Mouse (Mus musculus): Measurements from ENCODE around the gene Itgae. TPM values are rescaled to one million over a fixed set of nuclear protein-coding genes. Genes with fewer than 3 reads are reported as not detected.

Gene Itgae
- under 1 TPM; 0.19 to 0.22 TPM for total RNA-seq (2021)

GRCm38 (mm10) chr11:73090283-73090682 lies at the start of gene Itgae:
Gene Itgae, plus strand, starts transcription at chr11:73090583.
- intact Hi-C loops (cut with DNase I): no loop called here
- no peak for DNase-seq (ENCODE audit: extremely low spot score in 1 of 2, low spot score in 2 of 2)

- DNase-seq (ENCODE audit: extremely low spot score in 1 of 2, low spot score in 2 of 2): no peak
Observed at GRCm38 (mm10) chr11:73044229-73044755, 46.1 kb upstream of the Itgae start.

DNA sequence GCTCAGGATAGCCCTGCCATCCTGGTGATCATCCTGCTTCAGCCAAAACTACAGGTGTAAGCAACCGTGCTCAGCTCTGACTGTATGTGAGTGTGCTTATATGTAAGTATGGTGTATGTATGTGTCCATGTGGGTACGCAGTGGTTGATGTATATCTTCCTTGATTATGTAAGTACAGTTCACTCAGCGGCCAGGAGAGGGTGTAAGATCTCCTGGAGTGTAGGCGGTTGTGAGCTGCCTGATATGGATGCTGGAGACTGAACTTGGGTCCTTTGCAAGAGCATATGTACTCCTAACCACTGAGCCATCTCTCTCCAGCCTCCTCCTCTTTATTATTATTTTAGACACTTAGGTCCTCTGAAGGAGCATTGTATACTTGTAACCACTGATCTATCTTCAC lies 45.6 kb upstream of the Itgae start:
- intact Hi-C loops (cut with DNase I): no loop called here
- DNase-seq (ENCODE audit: extremely low spot score in 1 of 2, low spot score in 2 of 2): no peak

More at GRCm38 (mm10) chr11:73044229-73044755, 46.1 kb upstream of the Itgae start:
- intact Hi-C loops (cut with DNase I): no loop called here

GRCm38 (mm10) chr11:73047542-73047996 lies 42.8 kb upstream of the Itgae start, which contains the start of gene Ncbp3:
Gene Ncbp3, plus strand, starts transcription at chr11:73047783.
- DNase-seq (ENCODE audit: extremely low spot score in 1 of 2, low spot score in 2 of 2): peak; percentile 93 to 96
- intact Hi-C loops (cut with DNase I): no loop called here

DNA sequence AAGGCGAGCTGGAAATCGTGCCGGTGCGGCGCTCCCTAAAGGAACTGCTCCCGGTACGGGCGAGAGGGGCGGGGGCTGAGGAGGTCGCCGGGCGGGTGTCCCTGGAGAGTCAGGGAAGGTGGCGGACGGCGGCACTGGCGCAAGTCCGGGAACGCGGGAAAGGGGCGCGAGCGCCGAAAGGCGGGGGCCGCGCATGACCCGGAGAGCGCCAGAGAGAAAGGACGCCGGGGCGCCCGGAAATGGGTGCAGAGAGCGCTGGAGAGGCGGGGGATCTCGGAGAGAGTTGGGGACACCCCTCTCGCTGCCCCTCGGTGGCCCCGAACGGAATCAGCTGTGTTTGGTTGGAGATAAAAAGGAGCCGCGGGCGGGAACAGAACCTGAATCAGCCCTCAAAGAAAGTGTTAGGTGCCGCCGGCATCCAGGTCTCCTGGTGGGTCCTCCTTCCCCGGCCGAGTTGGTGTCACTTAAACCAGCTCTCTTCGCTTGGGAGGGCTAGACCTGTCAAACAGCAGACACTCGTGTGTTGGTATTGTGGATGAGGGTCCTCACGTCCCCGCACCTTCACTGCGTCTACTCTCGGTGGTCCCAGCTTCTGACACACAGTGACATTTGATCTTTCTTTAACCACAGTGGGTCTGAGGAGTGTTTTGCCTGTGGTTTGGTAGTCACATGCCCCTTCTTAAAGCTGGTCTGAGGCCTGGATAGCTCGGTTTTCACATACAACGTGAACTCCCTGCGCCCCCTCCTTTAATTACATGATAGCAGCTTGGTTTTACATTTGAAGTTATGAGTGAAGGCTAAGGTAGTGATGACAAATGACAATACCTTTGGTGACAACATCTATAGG lies 42.1 kb upstream of the Itgae start:
- peak; percentile 36 to 76 for DNase-seq (ENCODE audit: extremely low spot score in 1 of 2, low spot score in 2 of 2)
- intact Hi-C loops (cut with DNase I): no loop called here

DNA sequence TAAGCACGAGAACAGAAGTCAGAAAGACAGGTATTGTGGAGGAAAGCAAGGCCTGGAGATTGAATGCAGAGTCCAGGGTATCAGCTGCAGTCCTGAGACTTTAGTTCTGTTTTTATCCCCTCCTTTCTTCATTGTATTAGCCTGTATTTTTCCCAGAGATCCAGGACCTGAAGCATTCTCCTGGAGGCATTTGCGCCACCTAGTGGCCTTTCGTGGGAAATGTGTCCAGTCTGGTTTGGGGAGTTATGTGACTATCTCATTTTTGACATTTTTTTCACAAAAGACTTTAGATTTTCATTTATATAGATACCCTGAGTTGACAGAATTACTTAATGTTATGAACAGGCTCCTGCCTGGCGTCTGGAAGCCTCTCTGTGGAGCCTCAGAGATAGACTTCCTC lies 41.0 kb upstream of the Itgae start:
- intact Hi-C loops (cut with DNase I): no loop called here
- DNase-seq (ENCODE audit: extremely low spot score in 1 of 2, low spot score in 2 of 2): peak; percentile 66 to 76

DNA sequence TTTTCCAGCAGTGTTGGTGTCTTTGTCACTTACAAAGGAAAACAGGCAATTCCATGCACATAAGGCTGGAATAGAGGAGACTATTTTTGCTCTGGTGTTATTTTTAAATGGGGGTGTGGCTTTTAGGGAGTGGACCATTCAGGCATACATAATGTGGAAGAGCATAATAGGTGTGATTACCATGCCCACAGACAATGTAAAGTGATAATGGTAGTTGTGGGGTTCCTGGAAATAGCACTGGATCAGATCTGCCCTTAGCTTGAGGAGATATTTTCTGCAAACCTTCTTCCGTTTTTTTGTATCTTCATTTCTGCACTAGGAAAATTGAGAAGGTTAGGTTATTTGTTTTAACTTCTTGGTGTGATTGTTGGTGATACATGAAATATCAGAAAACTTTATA lies 37.6 kb upstream of the Itgae start:
- DNase-seq (ENCODE audit: extremely low spot score in 1 of 2, low spot score in 2 of 2): no peak
- intact Hi-C loops (cut with DNase I): no loop called here

- DNase-seq (ENCODE audit: extremely low spot score in 1 of 2, low spot score in 2 of 2): no peak
- intact Hi-C loops (cut with DNase I): no loop called here
Observed at GRCm38 (mm10) chr11:73057701-73058100, 32.7 kb upstream of the Itgae start.

GRCm38 (mm10) chr11:73059630-73060029 lies 30.8 kb upstream of the Itgae start:
- intact Hi-C loops (cut with DNase I): no loop called here

DNA sequence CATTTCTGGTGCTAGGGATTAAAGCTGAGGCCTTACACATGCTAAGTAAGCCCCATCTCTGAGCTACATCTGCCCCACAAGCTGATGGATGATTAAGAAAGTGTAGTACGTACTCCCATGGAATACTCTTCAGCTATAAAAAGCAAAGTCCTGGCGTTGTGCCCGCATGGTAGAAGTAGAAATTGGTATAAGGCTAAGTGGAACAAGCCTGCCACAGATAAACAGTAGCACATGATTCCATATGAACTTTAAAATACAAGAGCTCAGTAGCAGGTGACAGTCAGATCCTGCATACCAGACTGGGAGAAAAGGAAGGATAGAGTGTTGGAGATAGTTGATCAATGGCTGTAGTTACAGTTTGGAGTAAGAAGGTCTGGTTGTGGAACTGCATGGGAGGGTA lies 29.0 kb upstream of the Itgae start:
- intact Hi-C loops (cut with DNase I): no loop called here
- DNase-seq (ENCODE audit: extremely low spot score in 1 of 2, low spot score in 2 of 2): no peak

More at GRCm38 (mm10) chr11:73059630-73060029, 30.8 kb upstream of the Itgae start:
- DNase-seq (ENCODE audit: extremely low spot score in 1 of 2, low spot score in 2 of 2): no peak

DNA sequence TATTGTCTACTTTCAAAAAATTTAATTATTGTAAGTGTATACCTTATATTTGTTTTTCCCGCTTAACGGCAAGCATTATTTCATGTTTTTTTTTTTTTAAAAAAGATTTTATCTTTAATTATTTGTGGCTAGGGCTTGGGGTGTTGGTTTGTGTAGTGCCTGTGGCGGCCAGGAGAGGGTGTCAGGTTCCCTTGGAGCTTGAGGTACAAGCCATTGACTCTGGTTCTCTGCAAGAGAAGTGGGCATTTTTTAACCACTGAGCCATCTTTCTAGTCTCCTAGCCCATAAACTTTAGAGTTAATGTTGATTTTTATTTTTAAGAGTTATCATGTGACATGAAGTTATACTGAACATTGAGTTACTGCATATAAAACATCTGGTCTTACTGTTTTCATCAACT lies 18.5 kb upstream of the Itgae start:
- peak in 1 of 2 experiments; percentile 54 for DNase-seq (ENCODE audit: extremely low spot score in 1 of 2, low spot score in 2 of 2)
- intact Hi-C loops (cut with DNase I): loop anchor here (2.0 to 5.0 kb wide), 2 partner anchors 35 to 1300 kb away; no protein-coding TSS in a partner anchor

DNA sequence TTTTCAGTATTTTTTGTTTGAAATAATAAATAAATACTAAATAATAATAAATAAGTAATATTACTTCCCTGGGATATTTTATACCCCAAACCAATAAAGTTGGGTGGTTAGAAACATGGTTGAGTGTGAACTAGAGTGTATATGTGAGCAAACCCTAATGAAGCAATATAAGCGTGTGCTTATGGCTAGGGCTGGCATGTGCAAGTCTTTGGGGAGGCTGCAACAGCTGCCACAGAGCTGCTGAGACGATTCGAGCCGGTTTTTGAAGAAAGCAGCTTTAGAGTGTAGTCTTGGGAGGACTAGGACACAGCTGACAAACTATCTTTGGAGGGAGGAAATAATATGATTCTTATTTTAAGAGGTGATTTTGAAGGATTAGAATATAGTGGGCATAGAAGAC lies 14.1 kb upstream of the Itgae start:
- intact Hi-C loops (cut with DNase I): no loop called here
- no peak for DNase-seq (ENCODE audit: extremely low spot score in 1 of 2, low spot score in 2 of 2)

DNA sequence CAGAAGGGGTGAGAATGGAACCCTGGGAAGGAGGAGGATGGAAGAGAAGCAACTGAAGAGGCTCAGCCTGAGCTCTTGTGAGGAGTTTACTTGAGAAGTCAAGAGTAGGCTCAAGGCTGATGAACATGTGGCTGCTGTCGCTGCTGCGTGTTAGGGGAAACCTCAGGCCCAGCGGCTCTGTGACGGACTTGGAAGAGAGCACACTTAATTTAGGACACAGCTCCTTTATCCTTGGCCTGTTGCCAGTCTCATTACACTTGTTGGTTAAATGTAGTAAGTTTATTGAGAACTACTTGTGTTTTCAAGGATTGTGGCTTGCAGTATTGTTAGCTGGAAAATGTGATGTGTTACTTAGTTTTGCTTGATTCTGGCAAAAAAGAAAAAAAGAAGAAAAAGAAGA lies 13.7 kb upstream of the Itgae start:
- no peak for DNase-seq (ENCODE audit: extremely low spot score in 1 of 2, low spot score in 2 of 2)
- intact Hi-C loops (cut with DNase I): no loop called here

- intact Hi-C loops (cut with DNase I): no loop called here
- DNase-seq (ENCODE audit: extremely low spot score in 1 of 2, low spot score in 2 of 2): no peak
Observed at GRCm38 (mm10) chr11:73077211-73077720, 13.1 kb upstream of the Itgae start.

DNA sequence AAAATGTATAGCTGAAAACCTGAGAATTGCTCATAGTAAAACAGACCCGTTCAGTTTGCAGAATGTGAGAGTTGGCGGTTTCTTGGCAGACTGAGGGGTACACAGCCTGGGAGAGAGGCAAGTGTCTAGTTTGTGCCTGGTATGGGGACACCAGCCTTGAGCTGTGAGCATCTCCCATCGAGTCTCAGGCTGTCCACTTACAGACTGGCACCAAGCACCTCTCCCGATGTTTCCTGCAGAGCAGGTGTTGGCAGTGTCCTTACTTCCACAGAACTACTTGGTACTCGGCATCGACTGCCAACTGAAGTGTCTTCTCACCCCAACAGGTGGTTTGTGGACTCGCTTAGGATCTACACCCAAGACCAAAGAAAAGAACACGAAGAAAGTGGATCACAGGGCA lies 11.8 kb upstream of the Itgae start:
- DNase-seq (ENCODE audit: extremely low spot score in 1 of 2, low spot score in 2 of 2): no peak
- intact Hi-C loops (cut with DNase I): no loop called here

DNA sequence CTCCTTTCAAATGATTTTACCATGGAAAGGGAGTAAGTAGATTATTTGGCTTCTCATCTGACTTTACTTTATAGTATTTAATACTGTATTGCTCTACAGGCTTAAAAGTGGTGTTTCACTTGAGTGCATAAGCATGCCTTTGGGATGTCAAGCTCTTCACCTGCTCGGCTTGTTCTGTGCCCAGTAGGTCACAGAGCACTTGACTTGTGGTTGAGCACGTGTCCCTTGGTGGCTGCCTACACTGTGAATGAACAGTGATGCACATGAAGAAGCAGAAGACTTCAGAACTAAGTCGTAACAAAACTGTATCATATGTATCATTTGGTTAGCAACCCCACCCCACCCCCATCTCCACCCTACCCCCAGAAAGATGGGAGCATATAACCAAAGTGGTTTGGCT lies 10.1 kb upstream of the Itgae start:
- intact Hi-C loops (cut with DNase I): no loop called here

DNA sequence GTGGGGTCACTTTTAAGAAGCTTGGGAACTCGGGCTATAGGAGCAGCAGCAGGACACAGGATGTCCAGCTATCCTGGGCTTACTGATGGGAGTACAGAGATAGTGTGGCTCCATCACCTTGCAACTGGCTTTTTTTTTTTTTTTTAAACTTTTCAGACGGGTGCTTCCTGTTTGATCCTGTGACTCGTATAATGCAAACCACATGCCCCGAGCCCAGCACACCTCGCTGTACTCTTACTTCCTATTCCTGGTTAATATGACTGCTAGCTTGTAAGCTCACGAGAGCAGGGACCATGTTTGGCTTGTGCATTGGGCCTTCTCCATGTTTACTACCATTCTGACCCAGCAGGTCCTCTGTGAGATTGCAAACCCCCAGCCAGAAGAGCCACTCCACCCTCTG lies 6.1 kb upstream of the Itgae start:
- intact Hi-C loops (cut with DNase I): no loop called here
- DNase-seq (ENCODE audit: extremely low spot score in 1 of 2, low spot score in 2 of 2): no peak

More for the DNA sequence above, 10.1 kb upstream of the Itgae start:
- DNase-seq (ENCODE audit: extremely low spot score in 1 of 2, low spot score in 2 of 2): no peak

DNA sequence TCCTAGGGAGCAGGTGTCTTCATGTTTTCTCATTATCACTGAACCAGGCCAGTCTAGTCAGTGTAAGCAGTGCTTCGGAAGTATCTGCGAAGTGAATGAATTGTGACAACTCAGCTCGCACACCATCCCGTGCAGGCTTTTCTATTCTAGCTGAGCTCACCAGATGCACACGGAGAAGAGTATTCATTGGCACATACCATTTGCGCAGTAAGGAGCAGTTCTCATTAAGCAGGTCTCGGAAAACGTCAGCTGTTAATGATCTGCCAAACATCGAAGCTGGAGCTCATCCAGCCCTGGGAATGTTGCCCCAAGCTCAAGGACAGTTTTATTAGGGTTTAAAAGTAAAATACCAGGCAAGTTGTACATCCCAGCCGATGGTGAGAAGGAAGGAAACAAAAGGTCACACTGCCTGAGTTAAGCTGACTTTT lies 5.6 kb upstream of the Itgae start:
- DNase-seq (ENCODE audit: extremely low spot score in 1 of 2, low spot score in 2 of 2): peak in 1 of 2 experiments; percentile 38

DNA sequence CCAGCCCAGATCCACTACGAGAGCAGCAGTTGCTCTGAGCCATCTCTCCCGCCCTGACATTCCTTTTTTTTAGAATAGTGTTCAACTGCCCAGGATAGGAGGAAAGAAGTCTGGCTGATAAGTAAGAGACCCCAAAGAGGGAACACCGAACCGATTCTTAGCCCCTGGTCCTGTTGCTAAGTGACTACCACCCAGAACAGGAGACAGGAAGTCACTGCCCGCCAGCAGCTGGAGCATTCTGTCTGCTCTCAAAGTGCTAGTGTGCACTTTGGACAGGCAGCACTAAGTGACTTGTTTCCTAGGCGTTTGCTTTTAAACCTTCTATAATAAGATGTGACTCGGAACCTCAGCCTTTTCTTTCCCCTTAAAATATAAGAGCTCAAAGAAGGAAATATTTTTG lies 5.0 kb upstream of the Itgae start:
- intact Hi-C loops (cut with DNase I): no loop called here
- DNase-seq (ENCODE audit: extremely low spot score in 1 of 2, low spot score in 2 of 2): no peak

More for the DNA sequence above, 5.6 kb upstream of the Itgae start:
- intact Hi-C loops (cut with DNase I): no loop called here

Measured in left cerebral cortex, postnatal 10 days (tissue).